Mouse (Mus musculus): Measurements from ENCODE around the gene Bmpr1b.

Gene Bmpr1b

DNA sequence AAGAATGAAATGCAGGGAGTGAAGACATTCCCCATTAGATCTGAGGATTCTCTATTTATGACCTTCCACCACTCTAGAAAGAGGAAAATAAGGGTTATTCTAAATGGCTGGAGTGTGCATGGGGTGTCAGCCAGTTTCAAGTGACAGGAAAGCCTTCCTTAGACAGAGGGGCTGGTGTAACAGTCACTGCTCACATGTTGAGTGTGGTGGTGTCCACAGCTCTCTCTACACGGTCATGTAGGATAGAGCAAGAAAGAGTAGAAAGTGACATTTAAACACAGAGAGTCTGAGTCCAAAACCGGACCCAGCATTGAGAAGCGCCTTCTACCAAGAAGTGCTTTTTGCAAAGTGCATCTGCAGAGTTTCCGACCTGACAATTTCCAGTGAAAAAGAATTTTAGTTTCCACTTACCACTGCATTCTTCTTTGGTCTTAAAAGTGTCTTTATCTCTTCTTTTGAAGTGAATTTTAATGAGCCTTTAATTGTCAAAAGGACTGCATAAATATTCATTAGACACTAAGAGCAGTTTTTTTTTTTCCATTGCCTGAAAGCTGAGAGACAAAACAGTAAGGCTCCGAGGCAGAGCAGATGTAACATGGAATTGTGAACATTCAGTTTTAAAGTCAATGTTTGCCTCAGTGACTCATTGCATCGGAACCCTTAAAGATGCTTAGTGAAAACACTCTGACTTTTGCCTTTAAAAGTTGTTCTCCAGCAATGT is 263.2 kb downstream of the Bmpr1b start:
- DNase-seq (ENCODE audit: low spot score), result no peak

DNA sequence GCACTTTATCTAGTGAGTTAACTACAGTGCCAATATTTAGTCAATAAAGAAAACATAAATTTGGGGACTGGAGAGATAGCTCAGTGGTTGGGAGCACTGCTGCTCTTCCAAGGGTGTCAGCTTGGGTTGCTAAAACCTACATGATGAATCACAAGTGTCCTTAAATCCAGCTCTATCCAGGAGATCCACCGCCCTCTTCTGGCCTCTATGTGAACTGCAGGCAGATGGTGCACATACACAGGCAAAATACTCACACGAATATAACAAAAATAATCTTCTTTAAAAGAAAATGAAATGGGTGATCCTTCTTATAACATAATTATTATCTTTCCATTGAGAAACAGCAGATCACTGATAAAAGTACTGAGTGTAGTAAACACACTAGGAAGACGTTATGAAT is 268.9 kb downstream of the Bmpr1b start:
- DNase-seq (ENCODE audit: low spot score), result no peak

DNA sequence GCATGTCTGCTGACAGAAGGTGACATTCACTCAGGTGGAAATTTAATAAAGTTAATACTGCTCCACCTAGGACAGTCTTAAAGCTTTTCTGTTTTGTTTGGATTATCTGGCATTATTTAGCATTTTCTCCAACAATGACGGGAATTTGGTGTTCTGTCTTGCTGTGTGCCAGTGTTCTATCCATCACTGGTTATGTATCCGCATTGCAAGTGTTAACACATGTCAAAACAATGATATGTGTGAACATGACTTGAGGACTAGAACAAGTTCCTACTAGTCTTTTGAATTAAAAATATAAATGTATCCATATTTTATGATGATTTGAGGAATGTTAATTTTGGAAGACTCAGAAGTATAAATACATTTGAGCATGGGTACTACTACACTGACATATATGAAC is 269.7 kb downstream of the Bmpr1b start:
- no peak for DNase-seq (ENCODE audit: low spot score)

DNA sequence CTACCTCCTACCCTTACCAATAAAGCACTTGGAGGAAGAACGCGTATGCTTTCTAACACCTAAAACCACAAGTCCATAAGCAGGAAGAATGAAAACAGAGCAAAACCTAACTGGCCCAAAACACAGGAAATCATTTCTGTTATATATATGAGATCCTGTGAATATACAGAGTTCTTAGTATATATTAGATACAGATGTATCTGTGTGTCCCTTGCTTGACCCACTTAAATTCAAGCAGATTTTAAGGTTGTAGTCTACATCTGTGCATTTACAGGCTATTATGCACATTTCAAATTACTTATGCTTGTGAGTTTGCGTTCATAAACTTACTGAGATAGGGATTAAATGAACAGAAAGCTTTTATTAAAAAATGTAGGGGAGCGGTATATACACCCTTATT is 271.5 kb downstream of the Bmpr1b start:
- DNase-seq (ENCODE audit: low spot score), result no peak

DNA sequence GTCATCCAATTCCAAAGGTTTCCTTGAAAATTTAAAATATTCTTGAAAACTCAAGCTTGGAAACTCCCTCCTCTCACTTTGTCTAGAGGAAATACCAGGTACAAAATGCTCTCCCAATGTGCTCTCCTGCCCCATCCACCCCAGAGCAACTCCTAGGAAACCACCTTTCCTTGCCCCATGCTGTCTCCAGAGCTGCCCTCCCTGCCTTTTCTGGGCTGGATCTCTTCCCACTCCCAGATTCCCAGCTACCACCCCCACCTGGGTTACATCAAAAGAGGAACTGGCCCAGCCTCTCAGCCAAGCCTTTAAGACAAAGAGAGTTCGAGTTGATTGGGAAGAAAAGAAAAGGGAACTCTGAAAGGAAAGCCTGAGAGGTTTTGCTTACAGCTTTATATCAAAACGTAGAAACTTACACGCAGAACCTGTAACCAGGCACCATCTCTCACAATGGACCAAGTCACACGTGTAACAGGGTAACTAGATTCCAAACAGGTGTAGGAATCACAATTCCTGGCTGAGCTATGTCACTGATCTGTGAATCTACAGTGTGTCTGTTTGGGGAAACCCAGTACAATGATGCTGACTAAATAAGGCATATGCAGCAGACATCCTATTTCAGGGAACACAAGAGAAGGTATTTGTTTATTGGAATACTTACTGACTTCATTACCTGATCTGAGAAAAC is 272.2 kb downstream of the Bmpr1b start:
- no peak for DNase-seq (ENCODE audit: low spot score)

DNA sequence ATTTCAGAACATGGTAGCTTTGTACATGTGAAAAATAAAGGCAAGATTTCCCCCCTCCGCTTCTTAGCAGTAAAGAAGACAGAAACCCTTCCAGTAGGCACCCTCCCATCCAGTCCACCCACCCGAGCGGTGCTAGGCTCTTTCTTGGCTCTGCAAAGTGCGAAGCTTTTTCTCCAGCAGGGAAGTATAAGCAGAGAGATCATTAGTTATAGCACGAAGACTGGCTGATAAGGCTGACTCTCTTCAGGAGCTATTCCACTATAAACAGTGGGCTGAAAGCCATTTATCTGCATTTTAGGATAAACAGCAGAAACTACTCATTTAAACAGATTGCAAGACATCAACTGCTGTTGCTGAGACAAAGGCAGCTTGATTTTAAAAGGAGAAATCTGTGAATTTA is 274.1 kb downstream of the Bmpr1b start:
- no peak for DNase-seq (ENCODE audit: low spot score)

DNA sequence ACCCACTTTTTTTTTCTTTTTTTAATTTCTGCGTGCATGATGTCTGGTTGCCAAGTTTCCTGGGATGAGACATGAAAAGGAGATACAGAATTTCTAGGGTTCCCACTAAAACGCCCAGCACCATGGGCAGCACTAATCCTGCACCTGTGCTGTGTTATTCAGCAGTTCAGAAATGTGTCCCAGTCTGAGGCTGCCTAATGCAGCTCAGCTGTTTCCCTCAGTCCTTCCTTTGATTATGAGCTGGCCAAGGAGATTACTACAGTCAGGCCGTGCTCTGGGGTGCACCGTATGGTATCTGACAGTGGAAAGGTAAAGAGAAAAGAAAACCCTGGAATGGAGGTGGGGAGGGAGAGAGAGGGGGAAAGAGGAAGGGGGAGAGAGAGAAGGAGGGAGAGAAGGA is 278.6 kb downstream of the Bmpr1b start:
- no peak for DNase-seq (ENCODE audit: low spot score)

DNA sequence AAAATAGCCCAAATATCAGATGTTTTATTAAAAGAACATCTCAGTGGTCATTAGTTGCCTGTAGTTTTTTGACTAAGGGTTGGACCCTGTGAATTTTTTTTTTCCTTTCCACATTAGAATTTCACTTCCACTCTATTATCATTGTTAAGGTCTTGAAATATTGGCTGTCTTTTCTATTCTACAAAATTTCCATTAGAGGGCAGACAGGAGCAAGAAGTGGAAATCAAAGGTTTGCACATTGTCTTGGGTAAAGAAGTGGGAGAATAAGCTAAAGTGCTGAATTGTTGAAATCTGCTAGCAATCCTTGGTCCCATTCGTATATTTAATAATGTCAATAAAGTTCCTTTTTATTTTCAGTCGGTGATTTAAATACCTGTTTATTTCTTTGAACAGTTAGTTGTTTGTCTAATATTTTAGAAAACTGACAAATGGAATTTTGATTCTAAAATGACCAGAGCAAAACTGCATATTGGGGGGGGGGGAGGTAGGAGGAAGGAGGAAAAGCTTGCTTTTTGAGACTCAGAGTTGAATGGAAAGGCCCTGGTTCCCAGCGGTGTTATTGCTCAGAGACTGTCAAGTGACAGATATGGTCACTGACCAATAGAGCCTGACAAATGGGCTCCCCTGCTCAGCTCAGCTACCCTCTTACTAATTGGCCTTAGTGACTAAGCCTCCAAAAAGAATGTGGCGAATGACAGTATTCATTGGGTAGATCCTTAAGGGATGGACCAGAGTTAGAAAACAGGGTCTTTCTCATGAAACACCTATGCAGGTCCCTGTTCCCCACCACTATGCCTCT is 281.6 kb downstream of the Bmpr1b start:
- DNase-seq (ENCODE audit: low spot score), result no peak

DNA sequence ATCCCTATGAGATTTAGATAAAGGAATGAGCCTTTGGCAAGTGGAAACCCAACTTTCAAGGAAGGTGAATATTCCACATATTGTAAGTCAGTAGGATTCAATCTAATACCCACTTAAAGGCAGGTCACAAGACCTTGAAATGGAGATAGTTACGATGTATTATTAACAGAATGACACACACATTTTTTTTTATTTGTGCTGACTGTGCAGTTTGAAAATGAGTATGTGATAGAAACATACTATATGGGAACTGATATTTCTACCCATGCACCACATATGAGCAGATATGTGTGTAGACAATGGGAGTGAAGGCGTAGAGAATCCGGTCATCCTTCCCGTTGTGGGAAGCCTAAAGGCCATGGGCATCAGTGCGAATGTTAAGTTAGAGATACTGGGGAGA is 285.0 kb downstream of the Bmpr1b start:
- DNase-seq (ENCODE audit: low spot score), result no peak

DNA sequence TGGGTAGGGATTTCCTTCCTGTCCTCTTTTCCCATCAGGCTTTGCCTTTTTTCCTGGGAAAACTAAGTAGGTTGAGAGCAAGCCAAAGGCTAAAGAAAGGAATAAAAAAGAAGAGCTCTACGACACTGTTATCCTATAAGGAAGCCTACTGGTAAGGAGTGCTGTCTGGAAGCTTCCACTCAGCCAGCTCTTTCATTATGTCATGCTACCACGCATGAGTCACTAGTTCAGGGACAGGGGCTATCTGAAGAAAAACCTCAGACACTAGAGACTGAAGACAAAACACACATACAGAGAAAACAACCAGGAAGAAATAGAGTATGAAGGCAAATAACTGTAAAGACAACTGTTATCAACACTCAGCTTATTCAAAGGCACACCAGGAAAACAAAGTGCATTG is 286.7 kb downstream of the Bmpr1b start:
- DNase-seq (ENCODE audit: low spot score), result no peak

DNA sequence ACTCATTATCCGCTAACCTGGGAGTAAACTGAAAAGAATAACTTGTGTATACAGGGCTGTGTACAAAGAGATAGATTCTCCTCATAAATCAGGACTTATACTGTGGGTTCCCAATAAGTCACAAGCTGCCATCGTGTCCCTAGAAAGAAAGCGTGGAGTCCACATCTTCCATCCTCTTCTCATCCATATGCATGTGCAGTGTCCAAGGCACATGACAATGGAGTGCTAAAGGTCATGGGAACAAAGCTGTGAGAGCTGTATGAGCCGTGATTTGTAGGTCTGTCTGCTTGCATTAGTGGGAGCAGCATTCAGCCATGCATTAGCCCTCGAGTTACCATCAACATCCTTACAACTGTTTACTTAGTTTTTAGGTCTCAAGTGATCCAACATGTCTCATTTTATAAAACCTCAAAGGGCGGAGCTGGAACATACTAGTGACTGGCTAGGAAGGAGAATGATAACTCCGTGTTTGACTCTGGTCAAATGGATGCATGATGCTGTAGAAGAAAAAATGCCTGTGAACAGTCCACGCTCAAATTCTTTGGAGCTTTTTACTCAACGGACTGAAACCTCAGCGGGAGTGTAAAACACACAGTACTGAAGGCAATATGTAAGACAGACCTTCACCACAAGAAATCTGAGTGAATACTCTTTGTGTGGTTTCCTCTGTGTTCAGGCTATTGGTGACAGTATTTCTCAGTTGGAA is 296.7 kb downstream of the Bmpr1b start:
- no peak for DNase-seq (ENCODE audit: low spot score)

DNA sequence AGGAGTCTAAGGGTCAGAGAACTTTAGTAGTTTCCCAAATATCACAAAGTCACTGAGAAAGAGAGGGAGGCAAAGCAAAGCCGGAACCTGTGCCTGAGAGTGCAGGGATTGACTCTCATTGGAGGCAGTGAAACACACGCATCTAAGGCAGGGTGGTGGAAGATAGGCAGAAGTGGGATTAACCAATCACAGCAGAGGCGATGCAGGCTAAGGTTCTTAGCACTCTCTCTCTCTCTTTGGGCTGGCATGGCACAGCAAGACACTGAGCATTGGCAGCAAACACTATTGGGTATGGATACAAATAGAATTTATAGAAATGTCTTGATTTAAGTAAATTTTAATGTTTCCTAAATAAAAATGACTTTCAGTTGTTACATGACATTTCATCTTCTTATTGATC is 297.4 kb downstream of the Bmpr1b start:
- DNase-seq (ENCODE audit: low spot score), result no peak

DNA sequence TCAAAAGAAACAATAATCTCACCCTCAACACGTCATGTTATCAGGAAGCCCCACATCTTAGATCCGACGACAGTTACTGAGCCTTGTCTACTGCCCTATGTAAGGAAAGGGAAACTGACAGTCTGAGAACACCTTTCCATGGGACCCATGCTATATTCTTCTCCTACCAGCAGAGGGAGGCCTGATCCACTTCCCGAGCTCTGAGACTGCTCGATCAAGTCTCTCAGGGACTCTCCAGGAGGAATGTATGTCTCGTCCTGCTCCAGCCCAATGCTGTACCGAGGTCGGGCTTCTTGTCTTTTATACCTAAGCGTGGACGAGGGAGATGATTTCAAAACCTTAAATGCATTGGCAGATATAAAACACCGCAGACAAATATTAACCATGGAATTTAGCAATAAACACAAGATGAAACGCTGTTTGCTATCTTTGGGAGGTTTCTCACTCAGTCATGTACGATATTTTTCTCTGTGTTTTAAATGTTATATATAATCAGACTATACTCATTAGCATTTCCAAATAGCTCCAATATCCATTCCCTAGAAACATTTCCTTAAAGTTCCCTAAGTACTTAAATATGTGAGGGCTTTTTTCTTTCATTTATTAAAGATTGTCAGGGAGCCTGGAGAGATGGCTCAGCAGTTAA is 306.3 kb downstream of the Bmpr1b start:
- peak; percentile 2 for DNase-seq (ENCODE audit: low spot score)

DNA sequence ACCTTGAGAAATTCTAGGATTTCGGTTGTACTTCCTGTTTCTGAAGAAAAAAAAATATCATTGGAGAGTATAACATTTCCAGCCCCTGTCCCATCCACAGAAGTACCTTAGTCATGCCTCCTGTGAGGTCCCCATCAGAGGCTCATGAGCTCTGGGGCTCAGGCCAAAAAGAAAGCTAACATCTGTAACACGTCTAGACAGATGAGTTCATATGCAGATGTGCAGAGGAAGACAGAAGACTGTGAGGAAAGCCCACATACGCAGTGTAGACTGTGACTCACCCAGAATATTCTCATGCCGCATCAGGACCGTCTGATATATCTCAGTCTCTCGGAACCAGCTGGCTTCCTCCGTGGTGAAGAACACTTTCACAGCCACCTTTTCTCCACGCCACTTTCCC is 312.1 kb downstream of the Bmpr1b start:
- no peak for DNase-seq (ENCODE audit: low spot score)

DNA sequence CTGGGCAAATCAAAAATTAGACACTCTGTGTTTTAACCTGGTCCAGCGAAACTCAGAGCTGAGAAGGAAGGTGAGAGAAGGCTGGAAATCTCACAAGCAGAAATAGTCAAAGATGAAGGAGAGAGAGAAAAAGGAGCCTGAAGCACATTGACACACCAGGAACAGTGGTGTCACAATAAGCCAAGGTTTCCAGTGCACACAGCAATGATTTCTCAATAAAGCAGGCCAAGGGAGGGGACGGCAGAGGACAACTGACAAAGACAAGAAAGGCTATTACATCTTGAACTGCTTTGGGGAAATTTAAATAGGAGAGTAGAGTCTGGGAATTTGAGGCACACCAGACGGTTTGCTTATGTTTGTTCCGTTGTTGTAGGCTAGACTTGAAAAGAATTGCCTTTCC is 314.9 kb downstream of the Bmpr1b start:
- DNase-seq (ENCODE audit: low spot score), result no peak

DNA sequence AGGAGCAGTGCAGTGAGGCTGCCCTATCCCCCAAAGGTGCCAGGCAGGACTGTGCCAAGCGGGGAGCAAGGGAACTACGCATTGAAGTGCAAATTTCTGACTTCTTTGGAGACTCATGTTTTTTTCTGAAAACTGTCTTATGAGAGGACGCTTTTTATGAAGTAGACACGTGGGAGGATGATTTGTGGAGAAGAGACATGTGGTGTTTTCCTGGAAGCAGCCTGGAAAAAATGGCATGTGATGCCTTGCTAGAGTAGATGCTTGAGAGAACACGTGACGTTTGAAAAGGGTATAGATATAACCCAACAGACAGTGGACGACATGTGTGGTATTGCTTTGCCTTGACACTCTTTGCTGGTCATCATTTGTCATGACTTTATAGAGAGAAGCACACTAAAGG is 319.1 kb downstream of the Bmpr1b start:
- no peak for DNase-seq (ENCODE audit: low spot score)

DNA sequence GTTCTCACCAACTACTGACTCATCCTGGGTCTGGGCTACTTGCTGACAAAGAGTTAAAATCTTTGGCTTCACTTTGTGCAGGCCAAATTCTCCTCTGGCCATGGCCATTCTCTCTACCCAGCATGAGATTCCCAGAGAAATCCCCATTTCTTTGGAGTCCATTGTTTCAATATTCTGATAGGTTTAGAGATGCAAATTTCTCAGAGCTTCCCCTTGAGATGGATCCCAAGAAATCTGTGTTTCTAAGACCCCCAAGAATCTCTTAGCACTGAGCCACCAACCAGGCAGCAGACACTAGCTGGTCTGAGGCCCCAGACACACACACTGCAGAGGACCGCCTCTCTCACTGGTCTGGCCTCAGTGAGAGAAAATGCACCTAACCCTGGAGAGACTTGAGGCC is 320.0 kb downstream of the Bmpr1b start:
- DNase-seq (ENCODE audit: low spot score), result no peak

DNA sequence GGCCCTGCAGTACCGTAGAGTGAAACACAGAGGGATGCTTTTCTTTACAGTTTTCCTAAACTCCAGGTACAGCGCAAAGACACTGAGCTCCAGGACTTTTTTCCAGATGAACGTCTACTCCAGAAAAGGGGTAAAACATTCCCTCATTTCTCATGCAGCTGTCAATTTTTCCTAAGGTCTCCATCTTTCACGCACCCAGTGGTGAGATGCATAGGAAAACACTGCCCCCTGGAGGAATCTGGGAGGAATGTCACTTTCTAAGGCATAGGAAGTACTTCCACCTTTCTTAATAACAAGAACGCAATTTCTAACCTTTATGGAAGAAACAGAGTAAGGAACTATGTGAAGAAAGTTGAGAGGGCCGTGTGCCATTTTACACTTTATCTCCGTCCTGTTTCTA is 330.4 kb downstream of the Bmpr1b start:
- DNase-seq (ENCODE audit: low spot score), result no peak

DNA sequence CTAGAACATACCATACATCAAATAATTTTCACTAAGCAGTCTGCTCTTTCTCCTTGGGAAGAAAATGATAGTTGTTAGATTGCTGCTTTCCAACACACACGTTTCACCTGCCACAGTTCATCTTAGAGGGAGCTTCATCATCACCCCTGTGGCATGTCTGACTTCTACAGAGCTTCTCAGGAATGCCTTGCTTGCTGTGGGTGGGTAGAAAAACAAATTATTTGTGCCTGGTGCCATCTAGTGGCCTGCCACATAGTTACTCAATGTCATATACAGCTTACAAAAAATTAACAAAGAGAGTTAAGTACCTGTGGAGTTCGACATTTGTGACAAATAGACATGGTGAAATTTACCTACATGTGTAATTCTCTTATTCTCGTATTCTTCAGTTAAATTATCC is 338.1 kb downstream of the Bmpr1b start:
- peak; percentile 7 for DNase-seq (ENCODE audit: low spot score)

DNA sequence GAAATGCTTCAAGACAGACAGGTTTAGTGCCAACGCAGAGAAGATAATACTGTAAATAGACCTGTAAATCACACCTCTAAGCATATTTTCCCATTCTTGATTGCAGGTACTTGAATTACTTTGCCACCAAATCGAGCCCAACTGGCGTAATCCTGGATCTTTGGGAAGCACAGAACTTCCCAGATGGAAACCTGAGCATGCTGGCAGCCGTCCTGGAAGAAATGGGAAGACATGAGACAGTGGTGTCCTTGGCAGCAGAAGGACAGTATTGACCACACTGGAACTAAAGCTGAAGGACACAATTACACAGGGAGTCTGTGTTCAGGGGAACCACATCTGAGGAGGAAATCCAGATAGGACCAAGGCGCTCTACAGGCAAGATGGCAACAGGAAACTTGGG is 340.9 kb downstream of the Bmpr1b start:
- DNase-seq (ENCODE audit: low spot score), result no peak

DNA sequence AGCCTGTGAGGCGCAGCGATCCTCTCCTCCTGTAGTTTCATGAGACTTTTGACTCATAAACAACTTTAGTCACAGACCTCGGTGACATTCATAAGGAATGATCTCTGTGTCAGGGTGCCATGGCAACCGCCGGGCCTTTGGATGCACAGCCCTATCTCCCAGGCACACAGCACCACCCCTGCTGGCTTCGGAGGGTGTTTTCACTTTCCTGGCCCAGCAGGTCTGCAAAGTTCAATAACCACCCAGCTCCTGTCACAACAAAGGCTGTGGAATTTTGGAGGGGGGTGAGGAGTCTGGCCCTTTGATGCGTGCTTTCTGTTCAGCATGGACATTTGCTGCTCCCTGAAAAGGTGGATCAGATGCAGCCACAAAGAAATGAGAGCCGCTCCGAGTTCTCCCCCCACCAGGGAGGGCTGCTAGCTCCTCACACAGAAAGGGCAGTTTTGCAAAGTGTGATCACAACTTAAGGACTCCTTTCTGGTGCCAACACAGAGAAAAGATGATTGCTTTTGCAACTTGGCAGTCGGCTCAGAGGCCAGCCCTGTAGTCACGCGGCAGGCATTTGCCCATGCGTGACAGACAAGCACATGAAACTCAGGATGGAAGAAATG is 349.8 kb downstream of the Bmpr1b start:
- no peak for DNase-seq (ENCODE audit: low spot score)
